Mouse (Mus musculus) ES-E14 (cell line): ENCODE data around the gene Nmur1. TPM values are rescaled to one million over a fixed set of nuclear protein-coding genes. Genes with fewer than 3 reads are reported as not detected.

ENCODE experiments used
- DNase-seq: peaks from one replicate; pipeline ENCODE4 v3.0.0-alpha.2; 2013; ENCODE audit warnings: low read depth, low spot score
- H3K27ac ChIP-seq: 2 replicates; pipeline ENCODE4 v1.5.1; 2012; ENCODE audit warnings: low read depth, mild to moderate bottlenecking, low read length, moderate library complexity, mixed read lengths; ENCODE audit not compliant: poor library complexity, insufficient read depth, severe bottlenecking
- H3K36me3 ChIP-seq: 2 replicates; pipeline ENCODE4 v1.6.1; 2012; ENCODE audit warnings: mild to moderate bottlenecking, low read length, moderate library complexity, mixed read lengths; ENCODE audit not compliant: control insufficient read depth, poor library complexity, insufficient read depth, severe bottlenecking
- H3K4me1 ChIP-seq, 2 experiments: fragments of 150-350 bp in 1 of 2; sonication (generic) in 1 of 2; 2 replicates each; pipeline ENCODE4 v1.6.1; 2012; ENCODE audit warnings: low read length in 2 of 2, mild to moderate bottlenecking in 1 of 2, mixed read lengths in 1 of 2; ENCODE audit not compliant: control insufficient read depth in 2 of 2, insufficient read depth in 2 of 2, poor library complexity in 1 of 2
- H3K4me3 ChIP-seq, 2 experiments: fragments of 150-350 bp in 1 of 2; sonication (generic) in 1 of 2; 2 replicates each; pipeline ENCODE4 v1.5.1; 2012; ENCODE audit warnings: low read length in 2 of 2, low read depth in 1 of 2, mild to moderate bottlenecking in 1 of 2, mixed read lengths in 1 of 2; ENCODE audit not compliant: insufficient read depth in 1 of 2, poor library complexity in 1 of 2, severe bottlenecking in 1 of 2
- H3K9ac ChIP-seq: 2 replicates; pipeline ENCODE4 v1.6.1; 2012; ENCODE audit warnings: low read depth, mild to moderate bottlenecking, low read length, mixed read lengths; ENCODE audit not compliant: poor library complexity, insufficient read depth, severe bottlenecking
- H3K9me3 ChIP-seq: fragments of 150-350 bp; sonication (generic); 2 replicates; pipeline ENCODE4 v1.6.1; 2012; ENCODE audit warnings: low read depth, mild to moderate bottlenecking, low read length; ENCODE audit not compliant: control insufficient read depth, insufficient read depth
- CHD2 ChIP-seq: IDR thresholded peaks from 2 replicates; pipeline ENCODE4 v1.6.1; 2014; ENCODE audit warnings: mild to moderate bottlenecking, low read depth, low read length, inconsistent platforms
- HCFC1 ChIP-seq: IDR thresholded peaks from 2 replicates; pipeline ENCODE4 v1.6.1; 2012; ENCODE audit warnings: low read length, inconsistent platforms, borderline replicate concordance; ENCODE audit not compliant: insufficient read depth
- MAFK ChIP-seq: IDR thresholded peaks from 2 replicates; pipeline ENCODE4 v1.6.1; 2014; ENCODE audit warnings: mild to moderate bottlenecking, low read depth, low read length, inconsistent platforms; ENCODE audit not compliant: insufficient read depth
- ZC3H11A ChIP-seq: IDR thresholded peaks from 2 replicates; pipeline ENCODE4 v1.6.1; 2012; ENCODE audit warnings: low read depth, mild to moderate bottlenecking, inconsistent platforms, low read length, borderline replicate concordance
- ZNF384 ChIP-seq: IDR thresholded peaks from 2 replicates; pipeline ENCODE4 v1.6.1; 2012; ENCODE audit warnings: low read depth, low read length, inconsistent platforms
- in situ Hi-C, 2 experiments: fragments of 600-800 bp; cut with MboI; formaldehyde crosslinking; loops; one replicate each; pipeline ENCODE4 v1.15.1; 2025; ENCODE audit warnings: low sequenced_read_pairs in 2 of 2, inconsistent platforms in 1 of 2; ENCODE audit not compliant: unreplicated experiment in 2 of 2
- total RNA-seq: library from RNA; depleted of rRNA; stranded (reverse); fragments of 300-350 nt; gene quantifications from 2 replicates; pipeline ENCODE4 v1.2.3, GENCODE M21; 2012

Gene Nmur1
- total RNA-seq, 1 experiment: 0.18 TPM

DNA sequence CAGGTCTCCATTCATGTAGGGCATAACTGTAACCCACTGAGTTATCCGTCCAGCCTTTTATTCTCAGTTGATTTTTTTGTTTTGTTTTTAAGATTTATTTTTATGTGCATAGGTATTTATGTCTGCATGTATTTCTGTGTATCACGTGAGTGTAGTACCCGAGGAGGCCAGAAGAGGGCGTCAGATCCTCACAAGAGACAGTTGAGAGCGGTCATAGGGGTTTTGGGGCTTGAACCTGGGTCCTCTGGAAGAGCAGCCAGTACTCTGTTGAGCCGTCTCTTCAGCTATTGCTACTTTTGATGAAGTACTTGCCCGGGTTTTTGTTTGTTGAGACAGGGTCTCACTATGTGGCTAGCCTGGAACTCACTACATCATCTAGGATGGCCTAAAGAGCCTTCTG lies 30.1 kb downstream of the Nmur1 start:
- in situ Hi-C loops: no loop called here
- TF ChIP-seq HCFC1: no peak
- TF ChIP-seq ZNF384: no peak
- TF ChIP-seq CHD2: no peak
- no peak for TF ChIP-seq ZC3H11A
- TF ChIP-seq MAFK: no peak
- H3K9ac ChIP-seq: no peak overlapping the region
- H3K9me3 ChIP-seq: no peaks in the 10 kb centered on the region
- no peak overlapping the region for H3K27ac ChIP-seq
- no peak overlapping the region for H3K4me3 ChIP-seq
- peak; percentile 46 for DNase-seq
- H3K4me1 ChIP-seq: peaks cover 0 to 6% of the 10 kb centered on the region in 2 experiments; a peak in 2 of 4 replicates
- no peaks in the 10 kb centered on the region for H3K36me3 ChIP-seq

- TF ChIP-seq ZC3H11A (no peak), ZNF384 (no peak)
- peaks cover 0 to 9% of the 10 kb centered on the region in 2 experiments; a peak in 2 of 4 replicates for H3K4me1 ChIP-seq
- in situ Hi-C loops: no loop called here
- no peak overlapping the region for H3K9ac ChIP-seq
- no peak for DNase-seq
- H3K9me3 ChIP-seq: no peaks in the 10 kb centered on the region
- no peak overlapping the region for H3K4me3 ChIP-seq
- no peak overlapping the region for H3K27ac ChIP-seq
- no peaks in the 10 kb centered on the region for H3K36me3 ChIP-seq
Measured at GRCm38 (mm10) chr1:86394246-86394645, 31.8 kb downstream of the Nmur1 start.

- no peak overlapping the region for H3K9ac ChIP-seq
- H3K27ac ChIP-seq: no peak overlapping the region
- DNase-seq: no peak
- no peak for TF ChIP-seq ZC3H11A
- TF ChIP-seq MAFK: no peak
- TF ChIP-seq CHD2: no peak
- TF ChIP-seq HCFC1: no peak
- no peak for TF ChIP-seq ZNF384
- no peak overlapping the region for H3K4me3 ChIP-seq
- H3K36me3 ChIP-seq: no peaks in the 10 kb centered on the region
- peaks cover 0 to 9% of the 10 kb centered on the region in 2 experiments; a peak in 2 of 4 replicates for H3K4me1 ChIP-seq
- no peaks in the 10 kb centered on the region for H3K9me3 ChIP-seq
- in situ Hi-C loops: no loop called here
Measured at GRCm38 (mm10) chr1:86393219-86393618, 32.8 kb downstream of the Nmur1 start.

GRCm38 (mm10) chr1:86391425-86391824 lies 34.6 kb downstream of the Nmur1 start:
- in situ Hi-C loops: no loop called here
- no peak overlapping the region for H3K4me3 ChIP-seq
- H3K36me3 ChIP-seq: no peaks in the 10 kb centered on the region
- no peak overlapping the region for H3K9ac ChIP-seq
- TF ChIP-seq MAFK: no peak
- TF ChIP-seq ZC3H11A: no peak
- TF ChIP-seq HCFC1: no peak
- no peak for TF ChIP-seq ZNF384
- no peak for TF ChIP-seq CHD2
- DNase-seq: no peak
- no peaks in the 10 kb centered on the region for H3K9me3 ChIP-seq
- H3K4me1 ChIP-seq: peaks cover 0 to 9% of the 10 kb centered on the region in 2 experiments; a peak in 2 of 4 replicates
- no peak overlapping the region for H3K27ac ChIP-seq

DNA sequence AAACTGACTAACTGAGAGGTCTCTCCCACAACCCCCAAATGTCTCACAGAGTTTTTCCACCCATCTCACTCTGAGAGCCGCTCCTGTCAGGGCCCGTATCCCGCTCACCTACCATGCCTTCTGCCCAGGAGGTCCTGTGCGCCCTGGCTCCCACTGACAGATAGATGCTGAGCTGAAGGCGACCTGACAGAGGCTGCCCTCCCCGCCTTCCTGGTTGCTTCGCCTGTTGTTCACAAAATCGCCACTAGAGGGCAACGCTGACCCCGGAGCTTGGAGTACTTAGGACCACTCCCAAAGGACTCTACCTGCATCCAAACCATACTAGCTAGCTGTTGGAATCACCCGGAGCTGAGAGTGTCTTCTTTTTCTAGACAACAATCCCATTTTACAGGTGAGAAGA lies 36.8 kb downstream of the Nmur1 start:
- H3K9me3 ChIP-seq: no peaks in the 10 kb centered on the region
- H3K9ac ChIP-seq: no peak overlapping the region
- no peak overlapping the region for H3K27ac ChIP-seq
- H3K36me3 ChIP-seq: no peaks in the 10 kb centered on the region
- no peak overlapping the region for H3K4me3 ChIP-seq
- in situ Hi-C loops: no loop called here
- peak; percentile 76 for DNase-seq
- TF ChIP-seq ZC3H11A (no peak), HCFC1 (no peak), ZNF384 (no peak), MAFK (no peak), CHD2 (no peak)
- peaks cover 0 to 9% of the 10 kb centered on the region in 2 experiments; a peak in 2 of 4 replicates for H3K4me1 ChIP-seq
